Mouse (Mus musculus): ENCODE results near the gene Lilrb4a.

DNA sequence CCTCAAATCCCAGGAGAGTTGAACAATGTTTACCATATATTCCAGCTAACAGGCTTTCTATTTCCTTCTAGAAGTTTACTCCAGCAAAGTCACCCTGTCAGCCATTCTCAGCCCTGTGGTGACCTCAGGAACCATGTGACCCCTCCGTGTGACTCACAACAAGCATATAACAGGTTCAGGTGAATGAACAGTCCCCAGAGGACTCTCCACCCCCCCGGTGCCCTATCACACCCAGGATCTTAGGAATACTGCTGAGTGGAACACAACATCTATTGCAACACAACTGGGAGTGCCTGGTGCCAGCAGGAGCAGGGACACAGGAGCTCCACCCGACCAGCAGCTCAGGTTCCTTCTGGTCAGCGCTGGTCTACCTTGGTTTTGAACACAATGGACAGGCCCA, 39.1 kb upstream of the Lilrb4a start:
- TF ChIP-seq CTCF (conservative IDR thresholded peaks at IDR 0.05; ENCODE audit: low read length), result no peak
- TF ChIP-seq NANOG (IDR thresholded peaks at IDR 0.05; ENCODE audit: borderline replicate concordance, low read length), result no peak
